Mouse (Mus musculus) cortical plate, adult 2 months (tissue): ENCODE measurements around the gene Tstd3.

ENCODE experiments used
- CTCF ChIP-seq: fragments of 200-500 bp; IDR thresholded peaks from 2 replicates; pipeline ENCODE4 v1.5.1; 2011; ENCODE audit warnings: mild to moderate bottlenecking, control low read depth, low read length; ENCODE audit not compliant: insufficient read depth; ENCODE audit errors: extremely low read depth
- POLR2A ChIP-seq: fragments of 200-500 bp; IDR thresholded peaks from 2 replicates; pipeline ENCODE4 v1.6.1; 2011; ENCODE audit warnings: mild to moderate bottlenecking, low read length, control low read depth; ENCODE audit not compliant: insufficient read depth; ENCODE audit errors: extremely low read depth

GRCm38 (mm10) chr4:21739169-21739568, 27.8 kb downstream of the Tstd3 start:
- TF ChIP-seq CTCF, result 0 out of 2 replicates have a peak, but pooled peaks have one; percentile 10
- no peak for TF ChIP-seq POLR2A
